Mouse (Mus musculus): ENCODE results near the gene Zdhhc8. TPM values are rescaled to one million over a fixed set of nuclear protein-coding genes. Genes with fewer than 3 reads are reported as not detected.

Zdhhc8 gene
- total RNA-seq, 4 experiments from 2014 or later = 106 to 125 (median 117) TPM

Small RNAs within 50 kb of the gene (microRNA-seq; reads per million reads assigned to microRNA genes)
- gene Gm24572 = 0 reads per million in 2 experiments
- 162 to 260 reads per million in 2 experiments for gene Mir1306

Other genes starting within 250 kb of the Zdhhc8 start
- gene Dgcr6, start 182.3 kb downstream of the Zdhhc8 start, total RNA-seq (2022) = 10 to 100 TPM; 69.8 to 89.4 (median 80.6) TPM
- 10 to 100 TPM; 27.2 to 45.1 (median 31.8) TPM for gene Prodh, start 144.9 kb downstream of the Zdhhc8 start, total RNA-seq (2022)
- gene Rtn4r, start 107.5 kb downstream of the Zdhhc8 start, total RNA-seq (2022) = 100 to 1,000 TPM; 100 to 120 (median 105) TPM
- gene Ccdc188, start 17.3 kb downstream of the Zdhhc8 start, total RNA-seq (2022) = not detected
- gene Trmt2a, start 13.5 kb upstream of the Zdhhc8 start, total RNA-seq (2022) = 10 to 100 TPM; 45.5 to 57.0 (median 48.8) TPM
- 10 to 100 TPM; 83.1 to 99.0 (median 90.9) TPM for gene Ranbp1, start 13.6 kb upstream of the Zdhhc8 start, total RNA-seq (2022)
- not detected for gene Gm49776, start 23.2 kb upstream of the Zdhhc8 start, total RNA-seq (2022)
- 10 to 100 TPM; 35.5 to 42.7 (median 39.4) TPM for gene Dgcr8, start 54.1 kb upstream of the Zdhhc8 start, total RNA-seq (2022)
- gene Tango2, start 113.0 kb upstream of the Zdhhc8 start, total RNA-seq (2022) = 100 to 1,000 TPM; 135 to 145 (median 142) TPM
- 10 to 100 TPM; 34.2 to 42.1 (median 38.2) TPM for gene Arvcf, start 113.0 kb upstream of the Zdhhc8 start, total RNA-seq (2022)
- gene Txnrd2, start 191.2 kb upstream of the Zdhhc8 start, total RNA-seq (2022) = 10 to 100 TPM; 16.5 to 22.7 (median 19.1) TPM
- 10 to 100 TPM; 92.9 to 97.2 (median 94.3) TPM for gene Comt, start 191.7 kb upstream of the Zdhhc8 start, total RNA-seq (2022)